Mouse (Mus musculus) liver, embryonic 15.5 days (tissue): Measurements from ENCODE around the gene Stk38l. TPM values are rescaled to one million over a fixed set of nuclear protein-coding genes. Genes with fewer than 3 reads are reported as not detected.
"Not testable (repeated sequence)": the region's sequence is repeated elsewhere in the genome, so short reads cannot be mapped to it uniquely, and the experiment has no call there.

Source experiments
- ATAC-seq: fragments of 200-750 bp; cut with Nextera tagmentation; 2 replicates; pipeline ENCODE4 v1.8.0; 2017; ENCODE audit warnings: moderate number of reproducible peaks, mild to moderate bottlenecking, moderate library complexity; ENCODE audit not compliant: insufficient read depth
- H3K27ac ChIP-seq: fragments of 300-500 bp; sonication (generic); replicated peaks from 2 replicates; pipeline ENCODE4 v1.5.1; 2015; ENCODE audit warnings: mild to moderate bottlenecking, inconsistent platforms
- H3K27me3 ChIP-seq: fragments of 300-500 bp; sonication (generic); 2 replicates; pipeline ENCODE4 v1.6.1; 2015; ENCODE audit warnings: mild to moderate bottlenecking, inconsistent platforms
- H3K36me3 ChIP-seq: fragments of 300-500 bp; sonication (generic); replicated peaks from 2 replicates; pipeline ENCODE4 v1.6.1; 2015; ENCODE audit warnings: moderate library complexity, mild to moderate bottlenecking, inconsistent platforms
- H3K4me1 ChIP-seq: fragments of 300-500 bp; sonication (generic); replicated peaks from 2 replicates; pipeline ENCODE4 v1.6.1; 2015; ENCODE audit warnings: inconsistent platforms
- H3K4me2 ChIP-seq: fragments of 300-500 bp; sonication (generic); 2 replicates; pipeline ENCODE4 v1.6.1; 2015; ENCODE audit warnings: moderate library complexity, mild to moderate bottlenecking, inconsistent platforms
- H3K4me3 ChIP-seq: fragments of 300-500 bp; sonication (generic); replicated peaks from 2 replicates; pipeline ENCODE4 v1.5.1; 2015; ENCODE audit warnings: mild to moderate bottlenecking, inconsistent platforms
- H3K9ac ChIP-seq: fragments of 300-500 bp; sonication (generic); 2 replicates; pipeline ENCODE4 v1.6.1; 2015; ENCODE audit warnings: moderate library complexity, mild to moderate bottlenecking, inconsistent platforms
- H3K9me3 ChIP-seq: fragments of 300-500 bp; sonication (generic); replicated peaks from 2 replicates; pipeline ENCODE4 v1.6.1; 2016; ENCODE audit warnings: inconsistent platforms
- WGBS: fragments of 180-500 bp; shearing (Covaris S2); methylation state at CpG from one replicate; pipeline ENCODE4 v1.1.7; 2015; ENCODE audit warnings: mixed read lengths; ENCODE audit not compliant: insufficient replicate concordance; 5-methylcytosine and 5-hydroxymethylcytosine counted together
- polyA plus RNA-seq: library from polyadenylated mRNA; unstranded; fragments of >200 nt; fragmentation: Nextera tagmentation; extraction: Ambion mirVana; gene quantifications from 2 replicates; pipeline ENCODE4 v1.2.1, GENCODE M21; 2015

The Stk38l gene
- polyA plus RNA-seq, 1 experiment from 2014 or later, result 3.8 TPM

DNA sequence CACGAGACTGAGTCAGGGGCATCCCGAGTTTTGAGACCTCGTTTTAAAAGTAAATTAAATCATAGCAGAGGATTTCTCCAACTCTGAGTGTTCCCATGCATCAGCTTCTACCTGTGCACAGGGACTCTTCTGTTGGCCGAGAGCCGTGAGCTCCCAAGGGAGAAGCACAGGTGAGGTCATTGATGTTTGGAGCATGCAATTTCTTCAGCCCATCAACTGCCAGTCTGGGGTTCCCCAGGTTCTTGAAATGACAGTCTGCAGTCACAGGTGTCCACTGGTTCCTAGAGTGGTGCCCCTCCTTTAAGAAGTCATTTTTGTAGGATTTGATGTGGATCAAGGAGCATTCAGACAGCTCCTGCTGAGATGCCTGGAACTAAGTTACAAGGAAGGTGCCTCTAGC is 46.0 kb downstream of the Stk38l start:
- WGBS, result 72% methylated on average over 5 of the region's 5 CpGs

DNA sequence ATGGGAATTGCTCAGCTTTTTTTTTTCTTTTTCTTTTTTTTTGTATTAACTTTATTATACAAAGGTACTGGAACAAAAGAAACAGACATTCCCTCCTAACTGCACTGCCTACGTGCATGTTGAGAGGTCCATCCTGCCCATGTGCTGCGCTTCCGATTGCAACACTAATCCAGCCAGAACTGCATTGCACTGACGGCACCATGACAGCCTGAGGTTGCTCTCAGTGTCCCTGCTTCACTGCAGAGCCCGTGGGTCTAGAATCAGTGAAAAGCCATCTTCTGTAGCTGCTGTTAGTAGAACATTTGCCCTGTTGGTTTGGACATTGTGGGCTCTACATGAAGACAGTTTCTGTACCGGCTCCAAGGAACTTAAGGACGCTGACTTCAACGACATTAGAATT is 51.1 kb downstream of the Stk38l start:
- not testable (repeated sequence) for H3K27me3 ChIP-seq, H3K27ac ChIP-seq, H3K4me2 ChIP-seq, H3K9me3 ChIP-seq, H3K4me3 ChIP-seq, H3K9ac ChIP-seq, H3K36me3 ChIP-seq
- peak; percentile 31; the same call in 1 of the 2 replicates for ATAC-seq
- H3K4me1 ChIP-seq, result peaks cover 12% of the 10 kb centered on the region
- 64% methylated on average over 8 of the region's 8 CpGs for WGBS

More for the DNA sequence above, 46.0 kb downstream of the Stk38l start:
- Histone ChIP-seq H3K4me3 (no peak overlapping the region), H3K27ac (no peak overlapping the region), H3K36me3 (peaks cover 17% of the 10 kb centered on the region), H3K4me1 (no peaks in the 10 kb centered on the region), H3K9me3 (no peaks in the 10 kb centered on the region), H3K27me3 (no peaks in the 10 kb centered on the region), H3K9ac (no peak overlapping the region), H3K4me2 (no peak overlapping the region)
- no peak for ATAC-seq

DNA sequence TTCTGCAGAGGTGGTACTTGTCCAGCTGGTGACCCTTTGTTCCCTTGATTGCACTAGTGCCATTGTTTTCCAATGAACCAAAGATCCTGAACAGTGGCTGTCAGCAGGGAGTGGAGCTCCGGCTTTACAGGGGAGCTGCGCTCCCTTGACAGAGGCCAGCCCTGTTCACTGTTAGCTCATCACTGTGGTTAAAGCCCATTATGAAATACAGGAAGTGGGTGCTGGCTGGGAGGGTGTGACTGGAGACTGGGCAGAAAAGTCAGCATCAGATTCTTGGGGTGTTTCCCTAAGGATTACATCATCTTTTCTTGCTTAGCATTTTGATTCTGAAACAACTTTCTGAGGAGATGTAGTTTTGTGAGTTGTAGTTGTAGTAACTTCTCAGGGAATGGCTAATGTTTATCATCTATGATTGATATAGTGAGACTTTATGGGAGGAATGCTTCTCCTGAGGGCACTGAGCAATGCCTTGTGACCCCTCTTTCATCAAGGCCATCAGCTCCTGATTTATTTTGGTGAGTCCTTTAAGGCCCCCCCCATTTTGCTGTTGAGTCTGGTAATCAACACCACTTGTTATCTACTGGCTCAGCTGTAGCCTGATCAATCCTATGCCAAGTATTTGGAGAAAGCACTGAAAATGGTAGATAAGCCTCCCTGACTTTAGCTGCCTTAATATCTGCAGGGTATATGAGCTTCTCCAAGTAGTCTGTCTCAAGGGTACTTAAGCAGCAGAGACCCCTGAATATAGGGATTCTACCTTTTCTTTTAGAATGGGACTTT is 52.0 kb downstream of the Stk38l start:
- WGBS, result 18% methylated on average over 2 of the region's 2 CpGs
- Histone ChIP-seq H3K4me3 (no peak overlapping the region), H3K9ac (no peak overlapping the region), H3K27me3 (no peaks in the 10 kb centered on the region), H3K27ac (no peak overlapping the region), H3K4me2 (no peak overlapping the region), H3K4me1 (peaks cover 12% of the 10 kb centered on the region), H3K9me3 (no peaks in the 10 kb centered on the region), H3K36me3 (0 out of 2 replicates have a peak, but pooled peaks cover 8% of the 10 kb centered on the region)
- ATAC-seq, result peak; percentile 51

DNA sequence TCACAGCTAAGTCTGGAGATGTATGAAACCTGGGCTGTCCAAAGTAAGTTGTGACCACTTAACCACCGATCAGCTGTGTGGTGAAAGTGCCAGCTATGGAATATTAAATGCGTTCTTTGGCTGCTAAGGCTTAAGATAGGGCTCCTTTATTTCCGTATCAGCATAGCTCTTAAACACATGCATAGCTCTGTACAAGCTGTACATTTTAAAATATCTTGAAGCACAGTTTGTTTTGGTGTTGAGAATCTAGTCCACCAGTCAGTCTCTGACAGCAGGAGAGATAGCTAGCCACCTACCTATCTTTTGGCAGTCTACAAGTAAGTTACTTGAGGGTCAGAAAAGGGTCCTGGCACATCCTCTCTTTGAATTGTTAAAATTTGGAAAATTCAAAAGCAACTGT is 53.3 kb downstream of the Stk38l start:
- no peak overlapping the region for H3K4me3 ChIP-seq
- no peak for ATAC-seq

DNA sequence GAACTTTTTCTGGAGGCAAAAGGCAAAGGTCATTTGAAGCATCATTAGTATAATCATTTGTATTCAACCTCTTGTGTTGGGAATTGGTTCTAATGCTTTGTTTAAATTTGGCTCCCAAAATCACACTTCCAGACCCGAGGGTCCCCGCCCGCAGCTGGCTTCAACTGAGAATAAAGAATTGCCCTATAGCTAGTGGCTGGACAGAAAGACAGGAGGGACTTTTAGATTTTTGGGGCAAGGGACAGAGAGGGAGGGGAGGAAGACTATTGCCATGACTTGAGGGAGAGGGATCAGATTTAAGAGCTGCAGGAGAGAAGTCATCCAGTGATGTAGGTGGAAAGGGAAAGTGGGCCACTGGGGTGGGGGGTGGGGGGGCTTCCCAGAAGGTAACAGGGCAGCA is 56.8 kb downstream of the Stk38l start:
- Histone ChIP-seq H3K9me3 (no peaks in the 10 kb centered on the region), H3K4me3 (no peak overlapping the region), H3K27ac (no peak overlapping the region), H3K27me3 (no peaks in the 10 kb centered on the region), H3K36me3 (0 out of 2 replicates have a peak, but pooled peaks cover 4% of the 10 kb centered on the region), H3K4me1 (peaks cover 10% of the 10 kb centered on the region), H3K9ac (no peak overlapping the region), H3K4me2 (no peak overlapping the region)
- 72% methylated on average over 3 of the region's 3 CpGs for WGBS
- no peak for ATAC-seq

More for the DNA sequence above, 53.3 kb downstream of the Stk38l start:
- peaks cover 12% of the 10 kb centered on the region for H3K4me1 ChIP-seq
- WGBS, result 78% methylated on average over 3 of the region's 3 CpGs
- H3K9me3 ChIP-seq, result no peaks in the 10 kb centered on the region
- H3K36me3 ChIP-seq, result 0 out of 2 replicates have a peak, but pooled peaks cover 8% of the 10 kb centered on the region
- H3K9ac ChIP-seq, result no peak overlapping the region
- no peaks in the 10 kb centered on the region for H3K27me3 ChIP-seq
- H3K27ac ChIP-seq, result no peak overlapping the region
- no peak overlapping the region for H3K4me2 ChIP-seq

DNA sequence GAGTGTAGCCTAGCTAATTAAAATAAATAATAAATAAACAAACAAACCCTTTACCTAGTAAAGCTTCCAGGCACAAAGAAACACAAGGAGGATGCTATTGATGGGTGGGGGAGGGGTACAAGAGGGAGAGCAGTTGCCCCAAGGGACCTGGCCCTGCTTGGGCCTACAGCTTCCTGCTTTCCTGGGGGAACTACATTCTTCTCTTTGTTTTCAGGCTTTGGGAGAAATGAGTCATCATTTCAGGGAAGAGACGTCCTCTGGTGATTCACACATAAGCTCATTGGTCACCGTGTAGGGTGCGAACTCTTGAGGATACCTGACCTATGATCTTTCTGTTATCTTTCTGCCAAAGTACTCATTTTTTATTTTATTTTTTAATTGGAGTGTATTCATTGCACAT is 68.7 kb downstream of the Stk38l start:
- no peak overlapping the region for H3K4me3 ChIP-seq
- no peaks in the 10 kb centered on the region for H3K36me3 ChIP-seq
- no peak overlapping the region for H3K4me2 ChIP-seq
- no peak for ATAC-seq
- 55% methylated on average over 3 of the region's 3 CpGs for WGBS
- no peaks in the 10 kb centered on the region for H3K9me3 ChIP-seq
- no peak overlapping the region for H3K9ac ChIP-seq
- H3K27me3 ChIP-seq, result peaks cover 27% of the 10 kb centered on the region
- no peak overlapping the region for H3K27ac ChIP-seq
- peaks cover 6% of the 10 kb centered on the region; the same call in 1 of the 2 replicates for H3K4me1 ChIP-seq

DNA sequence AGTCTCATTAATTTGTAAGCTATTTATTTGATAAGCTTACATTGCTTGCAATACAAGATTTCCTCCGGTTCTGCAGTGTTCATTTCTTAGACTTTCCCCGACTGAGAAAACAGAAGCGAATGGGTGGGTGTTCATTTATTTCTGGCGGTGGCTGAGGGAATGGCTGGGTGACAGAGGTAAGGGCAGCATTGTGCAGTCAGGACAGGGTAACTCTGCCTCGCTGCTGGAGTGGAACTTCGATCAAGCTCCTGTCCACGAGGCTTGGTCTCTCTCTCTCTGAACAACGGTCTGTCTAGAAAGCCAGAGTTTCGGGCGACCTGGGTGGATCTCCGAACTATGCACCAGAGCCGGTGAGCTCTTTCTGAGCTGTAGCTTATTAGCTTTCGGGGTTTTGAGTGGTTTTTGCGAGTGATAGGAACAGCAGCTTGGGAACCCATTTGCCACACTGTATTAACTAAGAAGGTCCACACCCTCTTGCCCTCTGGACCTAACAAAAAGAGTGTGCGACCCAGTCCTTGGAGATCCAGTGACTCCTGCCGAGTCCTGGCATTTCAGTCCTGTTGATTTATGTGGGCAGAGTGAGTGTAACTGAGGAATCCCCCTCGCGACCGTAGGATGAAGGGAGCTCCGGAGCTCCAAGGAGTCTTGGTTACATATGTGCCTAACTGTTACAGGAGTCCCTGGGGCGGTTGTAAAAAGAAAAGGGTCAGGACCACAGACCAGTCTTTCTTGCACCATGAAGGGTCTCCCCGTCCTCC is 70.5 kb downstream of the Stk38l start:
- no peak overlapping the region for H3K9ac ChIP-seq
- no peaks in the 10 kb centered on the region for H3K36me3 ChIP-seq
- no peak overlapping the region for H3K27ac ChIP-seq
- peaks cover 27% of the 10 kb centered on the region for H3K27me3 ChIP-seq
- 0 out of 2 replicates have a peak, but pooled peaks have one; percentile 14 for ATAC-seq
- H3K4me2 ChIP-seq, result peak overlapping the region; percentile 72
- peaks cover 6% of the 10 kb centered on the region; the same call in 1 of the 2 replicates for H3K4me1 ChIP-seq
- H3K4me3 ChIP-seq, result peak overlapping the region; percentile 50
- WGBS, result 10% methylated on average over 22 of the region's 22 CpGs
- H3K9me3 ChIP-seq, result no peaks in the 10 kb centered on the region

DNA sequence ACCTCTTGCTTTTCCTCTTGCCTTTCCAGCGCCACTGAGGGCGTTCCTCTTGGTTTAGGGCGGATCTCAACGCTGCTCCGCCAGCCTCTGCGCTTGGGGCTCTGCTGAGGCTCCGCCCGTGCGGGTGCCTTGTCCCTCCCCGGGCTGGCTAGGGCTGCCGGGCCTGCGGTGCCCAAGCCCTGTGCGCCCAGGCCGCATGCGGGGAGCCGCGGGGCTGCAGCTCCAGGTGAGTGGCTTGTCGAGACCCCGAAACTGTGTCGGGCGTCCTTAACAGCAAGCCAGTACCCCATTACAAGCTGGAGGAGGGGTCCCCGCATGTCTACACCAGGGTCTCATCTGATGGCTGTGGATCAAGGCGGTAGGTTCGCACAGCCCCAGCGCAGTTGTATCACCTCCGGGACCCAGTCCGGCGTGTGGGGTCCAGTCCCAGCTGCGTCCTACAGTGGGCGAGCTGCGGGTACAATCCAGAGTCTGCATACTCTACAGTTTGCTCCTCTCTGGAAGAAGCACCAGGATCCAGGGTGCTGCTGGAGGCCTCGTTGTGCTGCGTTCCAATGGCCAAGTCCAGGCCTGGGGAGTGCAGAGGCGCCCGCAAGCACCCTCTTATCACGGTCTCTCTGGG is 71.2 kb downstream of the Stk38l start, which contains the start of gene Arntl2:
Arntl2 (plus strand) TSS at position 132 of the 622 bp plus-strand sequence.
- Histone ChIP-seq H3K9me3 (no peaks in the 10 kb centered on the region), H3K36me3 (no peaks in the 10 kb centered on the region), H3K4me2 (peak within 1 kb of the TSS; percentile 72), H3K4me1 (peaks cover 6% of the 10 kb centered on the region; the same call in 1 of the 2 replicates), H3K27ac (no peak within 1 kb of the TSS), H3K4me3 (peak within 1 kb of the TSS; percentile 50), H3K9ac (no peak within 1 kb of the TSS), H3K27me3 (peaks cover 27% of the 10 kb centered on the region)
- ATAC-seq, result peak; percentile 85
- 2% methylated on average over 36 of the region's 36 CpGs for WGBS

DNA sequence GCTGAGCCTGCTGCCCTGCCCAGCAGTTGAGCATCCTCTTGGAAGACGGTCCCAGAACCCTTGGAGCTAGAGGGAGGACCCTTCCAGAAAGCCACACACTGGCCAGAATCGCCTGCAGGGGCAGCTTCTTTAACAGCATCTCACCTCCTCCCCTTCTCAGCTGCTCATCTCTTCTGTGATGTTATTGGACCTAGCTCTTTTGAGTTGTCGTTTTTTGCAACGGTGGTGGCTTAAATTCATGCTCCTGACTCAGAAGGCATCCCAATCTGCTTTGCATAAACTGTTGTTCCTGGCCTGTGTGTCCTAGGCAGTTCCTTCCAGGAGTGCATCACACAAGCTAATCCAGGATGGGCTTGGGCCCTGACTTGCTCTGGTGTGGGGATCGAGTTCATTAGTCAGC is 72.7 kb downstream of the Stk38l start:
- Histone ChIP-seq H3K27ac (no peak overlapping the region), H3K4me1 (peaks cover 6% of the 10 kb centered on the region; the same call in 1 of the 2 replicates), H3K4me2 (no peak overlapping the region), H3K9me3 (no peaks in the 10 kb centered on the region), H3K27me3 (peaks cover 27% of the 10 kb centered on the region), H3K4me3 (no peak overlapping the region), H3K36me3 (no peaks in the 10 kb centered on the region), H3K9ac (no peak overlapping the region)
- ATAC-seq, result no peak
- WGBS, result 52% methylated on average over 5 of the region's 5 CpGs

DNA sequence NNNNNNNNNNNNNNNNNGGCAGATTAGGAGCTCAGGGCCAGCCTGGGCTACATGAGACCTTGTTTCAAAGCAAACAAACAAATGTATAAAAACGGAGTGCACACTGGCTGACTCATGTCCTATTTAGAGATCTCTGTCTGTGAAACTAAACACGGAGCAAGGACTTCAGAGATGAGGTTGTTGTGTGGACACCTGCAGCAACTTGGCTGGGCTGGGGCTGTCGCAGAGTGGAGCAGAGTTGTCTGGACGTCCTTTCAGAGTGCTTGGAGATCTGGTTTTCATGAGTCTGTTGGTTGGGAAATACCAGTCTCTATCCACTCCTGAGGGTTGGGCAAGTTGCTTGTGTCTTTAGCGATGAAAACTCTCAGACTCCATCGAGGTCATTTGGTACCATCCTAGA is 85.2 kb downstream of the Stk38l start:
- Histone ChIP-seq H3K4me3 (no peak overlapping the region), H3K27me3 (no peaks in the 10 kb centered on the region), H3K36me3 (no peaks in the 10 kb centered on the region), H3K27ac (no peak overlapping the region), H3K9ac (no peak overlapping the region), H3K4me1 (no peaks in the 10 kb centered on the region), H3K9me3 (no peaks in the 10 kb centered on the region), H3K4me2 (no peak overlapping the region)
- no peak for ATAC-seq
- 67% methylated on average over 6 of the region's 6 CpGs for WGBS

DNA sequence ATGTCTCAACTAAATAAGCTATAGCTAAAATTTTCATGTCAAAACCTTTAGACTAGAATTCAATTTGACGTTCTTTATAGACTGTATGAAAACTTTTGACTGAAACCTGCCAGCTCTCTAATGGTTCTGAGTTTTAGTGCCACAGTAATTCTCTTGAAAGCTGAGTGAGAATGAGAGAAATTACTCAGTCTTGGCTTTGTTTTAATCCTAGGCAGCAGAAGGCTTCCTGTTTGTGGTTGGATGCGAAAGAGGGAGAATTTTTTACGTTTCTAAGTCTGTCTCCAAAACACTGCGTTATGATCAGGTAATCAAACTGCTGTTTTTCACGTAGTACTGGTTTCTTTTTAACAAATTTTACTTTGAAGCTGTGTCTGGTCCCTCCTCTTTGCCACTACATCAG is 88.2 kb downstream of the Stk38l start:
- H3K9ac ChIP-seq, result no peak overlapping the region
- 47% methylated on average over 5 of the region's 5 CpGs for WGBS

More for the DNA sequence above, 88.2 kb downstream of the Stk38l start:
- Histone ChIP-seq H3K9me3 (no peaks in the 10 kb centered on the region), H3K4me1 (no peaks in the 10 kb centered on the region), H3K27me3 (no peaks in the 10 kb centered on the region), H3K4me3 (no peak overlapping the region), H3K4me2 (no peak overlapping the region), H3K36me3 (no peaks in the 10 kb centered on the region), H3K27ac (no peak overlapping the region)
- ATAC-seq, result no peak
